Mouse (Mus musculus) ES-E14 (cell line): ENCODE measurements around the gene Ndfip2. TPM values are rescaled to one million over a fixed set of nuclear protein-coding genes. Genes with fewer than 3 reads are reported as not detected.

Source experiments
- DNase-seq: peaks from one replicate; pipeline ENCODE4 v3.0.0-alpha.2; 2013; ENCODE audit warnings: low read depth, low spot score
- H3K27ac ChIP-seq: 2 replicates; pipeline ENCODE4 v1.5.1; 2012; ENCODE audit warnings: low read depth, mild to moderate bottlenecking, low read length, moderate library complexity, mixed read lengths; ENCODE audit not compliant: poor library complexity, insufficient read depth, severe bottlenecking
- H3K36me3 ChIP-seq: 2 replicates; pipeline ENCODE4 v1.6.1; 2012; ENCODE audit warnings: mild to moderate bottlenecking, low read length, moderate library complexity, mixed read lengths; ENCODE audit not compliant: control insufficient read depth, poor library complexity, insufficient read depth, severe bottlenecking
- H3K4me1 ChIP-seq, 2 experiments: fragments of 150-350 bp in 1 of 2; sonication (generic) in 1 of 2; 2 replicates each; pipeline ENCODE4 v1.6.1; 2012; ENCODE audit warnings: low read length in 2 of 2, mild to moderate bottlenecking in 1 of 2, mixed read lengths in 1 of 2; ENCODE audit not compliant: control insufficient read depth in 2 of 2, insufficient read depth in 2 of 2, poor library complexity in 1 of 2
- H3K4me3 ChIP-seq, 2 experiments: fragments of 150-350 bp in 1 of 2; sonication (generic) in 1 of 2; 2 replicates each; pipeline ENCODE4 v1.5.1; 2012; ENCODE audit warnings: low read length in 2 of 2, low read depth in 1 of 2, mild to moderate bottlenecking in 1 of 2, mixed read lengths in 1 of 2; ENCODE audit not compliant: insufficient read depth in 1 of 2, poor library complexity in 1 of 2, severe bottlenecking in 1 of 2
- H3K9ac ChIP-seq: 2 replicates; pipeline ENCODE4 v1.6.1; 2012; ENCODE audit warnings: low read depth, mild to moderate bottlenecking, low read length, mixed read lengths; ENCODE audit not compliant: poor library complexity, insufficient read depth, severe bottlenecking
- H3K9me3 ChIP-seq: fragments of 150-350 bp; sonication (generic); 2 replicates; pipeline ENCODE4 v1.6.1; 2012; ENCODE audit warnings: low read depth, mild to moderate bottlenecking, low read length; ENCODE audit not compliant: control insufficient read depth, insufficient read depth
- CHD2 ChIP-seq: IDR thresholded peaks from 2 replicates; pipeline ENCODE4 v1.6.1; 2014; ENCODE audit warnings: mild to moderate bottlenecking, low read depth, low read length, inconsistent platforms
- HCFC1 ChIP-seq: IDR thresholded peaks from 2 replicates; pipeline ENCODE4 v1.6.1; 2012; ENCODE audit warnings: low read length, inconsistent platforms, borderline replicate concordance; ENCODE audit not compliant: insufficient read depth
- MAFK ChIP-seq: IDR thresholded peaks from 2 replicates; pipeline ENCODE4 v1.6.1; 2014; ENCODE audit warnings: mild to moderate bottlenecking, low read depth, low read length, inconsistent platforms; ENCODE audit not compliant: insufficient read depth
- ZC3H11A ChIP-seq: IDR thresholded peaks from 2 replicates; pipeline ENCODE4 v1.6.1; 2012; ENCODE audit warnings: low read depth, mild to moderate bottlenecking, inconsistent platforms, low read length, borderline replicate concordance
- ZNF384 ChIP-seq: IDR thresholded peaks from 2 replicates; pipeline ENCODE4 v1.6.1; 2012; ENCODE audit warnings: low read depth, low read length, inconsistent platforms
- in situ Hi-C, 2 experiments: fragments of 600-800 bp; cut with MboI; formaldehyde crosslinking; loops; one replicate each; pipeline ENCODE4 v1.15.1; 2025; ENCODE audit warnings: low sequenced_read_pairs in 2 of 2, inconsistent platforms in 1 of 2; ENCODE audit not compliant: unreplicated experiment in 2 of 2
- total RNA-seq: library from RNA; depleted of rRNA; stranded (reverse); fragments of 300-350 nt; gene quantifications from 2 replicates; pipeline ENCODE4 v1.2.3, GENCODE M21; 2012

Gene Ndfip2
- total RNA-seq, 1 experiment: 29.0 TPM

GRCm38 (mm10) chr14:105255620-105256019, 2.8 kb upstream of the Ndfip2 start:
- H3K4me3 ChIP-seq: no peak overlapping the region
- no peaks in the 10 kb centered on the region for H3K9me3 ChIP-seq
- DNase-seq: peak; percentile 1
- H3K27ac ChIP-seq: no peak overlapping the region
- no peak overlapping the region for H3K9ac ChIP-seq
- H3K4me1 ChIP-seq: peaks cover 0 to 2% of the 10 kb centered on the region in 2 experiments; a peak in 1 of 4 replicates
- TF ChIP-seq HCFC1: no peak
- TF ChIP-seq ZNF384: no peak
- TF ChIP-seq ZC3H11A: no peak
- TF ChIP-seq MAFK: no peak
- no peak for TF ChIP-seq CHD2
- no peaks in the 10 kb centered on the region for H3K36me3 ChIP-seq
- in situ Hi-C loops: no loop called here

GRCm38 (mm10) chr14:105259035-105259880, 885 bp downstream of the Ndfip2 start:
- no peak overlapping the region for H3K27ac ChIP-seq
- in situ Hi-C loops: no loop called here

GRCm38 (mm10) chr14:105262923-105263322, 4.5 kb downstream of the Ndfip2 start:
- no peaks in the 10 kb centered on the region for H3K9me3 ChIP-seq
- H3K36me3 ChIP-seq: no peaks in the 10 kb centered on the region
- in situ Hi-C loops: no loop called here
- H3K27ac ChIP-seq: no peak overlapping the region
- no peak overlapping the region for H3K9ac ChIP-seq
- no peak overlapping the region for H3K4me3 ChIP-seq
- DNase-seq: no peak
- H3K4me1 ChIP-seq: peaks cover 0 to 2% of the 10 kb centered on the region in 2 experiments; a peak in 1 of 4 replicates
- TF ChIP-seq HCFC1: no peak
- no peak for TF ChIP-seq MAFK

More at GRCm38 (mm10) chr14:105259035-105259880, 885 bp downstream of the Ndfip2 start:
- H3K9ac ChIP-seq: peak overlapping the region; percentile 90
- H3K9me3 ChIP-seq: no peaks in the 10 kb centered on the region
- H3K36me3 ChIP-seq: no peaks in the 10 kb centered on the region
- peak; percentile 17 for DNase-seq
- H3K4me3 ChIP-seq: peak overlapping the region; percentile 70 to 94
- peaks cover 0 to 2% of the 10 kb centered on the region in 2 experiments; a peak in 1 of 4 replicates for H3K4me1 ChIP-seq
- TF ChIP-seq ZC3H11A (no peak), MAFK (peak; percentile 70; the same call in 1 of the 2 replicates), CHD2 (no peak), HCFC1 (no peak), ZNF384 (no peak)

GRCm38 (mm10) chr14:105267095-105267494, 8.7 kb downstream of the Ndfip2 start:
- H3K9me3 ChIP-seq: no peaks in the 10 kb centered on the region
- H3K27ac ChIP-seq: no peak overlapping the region
- H3K4me3 ChIP-seq: no peak overlapping the region
- H3K36me3 ChIP-seq: no peaks in the 10 kb centered on the region
- TF ChIP-seq MAFK (no peak), CHD2 (no peak), HCFC1 (no peak), ZNF384 (no peak), ZC3H11A (no peak)
- in situ Hi-C loops: no loop called here
- no peaks in the 10 kb centered on the region for H3K4me1 ChIP-seq
- no peak overlapping the region for H3K9ac ChIP-seq
- no peak for DNase-seq
